Mouse (Mus musculus) right cerebral cortex, postnatal 25 days (tissue): ENCODE measurements at regions not wholly inside any gene's neighbourhood (a gene's known extent, or its start where the extent isn't known, plus 50 kb on each side); places are given as distances from the start of the nearest gene placed in this dataset.

ENCODE experiments used
- DNase-seq: peaks from one replicate; pipeline ENCODE4 v3.0.0; 2022

DNA sequence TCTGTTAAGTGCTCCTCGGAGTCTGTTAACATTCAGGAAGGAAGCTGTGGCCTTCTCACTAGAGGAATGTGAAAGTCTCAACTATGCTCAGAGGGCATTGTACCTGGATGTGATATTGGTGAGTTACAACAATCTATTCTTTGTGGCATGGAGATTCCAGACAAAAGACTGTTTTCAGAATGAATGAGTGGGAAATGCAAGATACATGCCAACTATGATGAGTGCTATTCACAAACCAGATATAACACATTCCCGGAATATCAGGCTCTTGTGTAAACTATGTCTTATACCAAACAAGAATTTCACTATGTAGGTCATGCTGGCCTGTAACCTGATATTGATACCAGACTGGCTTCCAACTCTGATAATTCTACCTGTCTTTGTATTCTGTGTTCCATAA lies 279.4 kb upstream of the Cypt12 start:
- no peak for DNase-seq
